Mouse (Mus musculus) CD4-positive helper T cell, adult 2 months (primary cell): ENCODE results near the gene Abcc12.
A peak's percentile ranks its signal among the peaks of the same experiment; 100 is the strongest.

ENCODE experiments used
- DNase-seq: peaks from one replicate; pipeline ENCODE4 v3.0.0-alpha.2; 2012; ENCODE audit warnings: low read depth, missing footprints, low spot score

The Abcc12 gene

GRCm38 (mm10) chr8:86580458-86580857 is at the start of gene Abcc12:
Gene Abcc12 (minus strand): TSS chr8:86580686.
- no peak for DNase-seq

GRCm38 (mm10) chr8:86630212-86630611 is 49.7 kb upstream of the Abcc12 start:
- DNase-seq = no peak

GRCm38 (mm10) chr8:86624915-86625314 is 44.4 kb upstream of the Abcc12 start:
- DNase-seq = no peak

- DNase-seq = peak; percentile 97
These were observed 43.6 kb upstream of the Abcc12 start, which contains the start of gene Lonp2 for GRCm38 (mm10) chr8:86623911-86624731. Gene Lonp2 (plus strand): TSS chr8:86624043.

GRCm38 (mm10) chr8:86623551-86623910 is 43.0 kb upstream of the Abcc12 start:
- no peak for DNase-seq

- DNase-seq = no peak
These were observed 37.4 kb upstream of the Abcc12 start for GRCm38 (mm10) chr8:86617759-86618387.

GRCm38 (mm10) chr8:86615095-86615769 is 34.7 kb upstream of the Abcc12 start:
- DNase-seq = no peak

- no peak for DNase-seq
These were observed 33.3 kb upstream of the Abcc12 start for GRCm38 (mm10) chr8:86613798-86614197.

GRCm38 (mm10) chr8:86604676-86605075 is 24.2 kb upstream of the Abcc12 start:
- DNase-seq = no peak

- DNase-seq = no peak
These were observed 22.7 kb upstream of the Abcc12 start for GRCm38 (mm10) chr8:86603174-86603573.

GRCm38 (mm10) chr8:86600311-86600710 is 19.8 kb upstream of the Abcc12 start:
- DNase-seq = no peak

- no peak for DNase-seq
These were observed 18.8 kb upstream of the Abcc12 start for GRCm38 (mm10) chr8:86599299-86599698.

- DNase-seq = no peak
These were observed 17.2 kb upstream of the Abcc12 start for GRCm38 (mm10) chr8:86597681-86598080.

- no peak for DNase-seq
These were observed 15.2 kb upstream of the Abcc12 start for GRCm38 (mm10) chr8:86595671-86596070.

- DNase-seq = no peak
These were observed 13.8 kb upstream of the Abcc12 start for GRCm38 (mm10) chr8:86594159-86594796.

GRCm38 (mm10) chr8:86593099-86593498 is 12.6 kb upstream of the Abcc12 start:
- no peak for DNase-seq

- DNase-seq = no peak
These were observed 7.9 kb upstream of the Abcc12 start for GRCm38 (mm10) chr8:86588338-86588737.

- peak; percentile 7 for DNase-seq
These were observed 6.2 kb upstream of the Abcc12 start for GRCm38 (mm10) chr8:86586642-86587041.

- no peak for DNase-seq
These were observed 5.6 kb upstream of the Abcc12 start for GRCm38 (mm10) chr8:86586058-86586457.

- DNase-seq = peak; percentile 81
These were observed 5.0 kb upstream of the Abcc12 start for GRCm38 (mm10) chr8:86585532-86585931.

GRCm38 (mm10) chr8:86585118-86585517 is 4.6 kb upstream of the Abcc12 start:
- DNase-seq = peak; percentile 78

- DNase-seq = no peak
These were observed 1.4 kb upstream of the Abcc12 start for GRCm38 (mm10) chr8:86581921-86582331.
